Mouse (Mus musculus) CD4-positive naive resting alpha-beta T cell, adult 57 days (primary cell): ENCODE measurements around the gene Prr5. TPM values are rescaled to one million over a fixed set of nuclear protein-coding genes. Genes with fewer than 3 reads are reported as not detected.

Source experiments
- total RNA-seq: library from RNA; stranded (reverse); gene quantifications from one replicate; pipeline ENCODE4 v1.2.4, GENCODE M21; 2023

Gene Prr5
- 3.5 TPM for total RNA-seq

DNA sequence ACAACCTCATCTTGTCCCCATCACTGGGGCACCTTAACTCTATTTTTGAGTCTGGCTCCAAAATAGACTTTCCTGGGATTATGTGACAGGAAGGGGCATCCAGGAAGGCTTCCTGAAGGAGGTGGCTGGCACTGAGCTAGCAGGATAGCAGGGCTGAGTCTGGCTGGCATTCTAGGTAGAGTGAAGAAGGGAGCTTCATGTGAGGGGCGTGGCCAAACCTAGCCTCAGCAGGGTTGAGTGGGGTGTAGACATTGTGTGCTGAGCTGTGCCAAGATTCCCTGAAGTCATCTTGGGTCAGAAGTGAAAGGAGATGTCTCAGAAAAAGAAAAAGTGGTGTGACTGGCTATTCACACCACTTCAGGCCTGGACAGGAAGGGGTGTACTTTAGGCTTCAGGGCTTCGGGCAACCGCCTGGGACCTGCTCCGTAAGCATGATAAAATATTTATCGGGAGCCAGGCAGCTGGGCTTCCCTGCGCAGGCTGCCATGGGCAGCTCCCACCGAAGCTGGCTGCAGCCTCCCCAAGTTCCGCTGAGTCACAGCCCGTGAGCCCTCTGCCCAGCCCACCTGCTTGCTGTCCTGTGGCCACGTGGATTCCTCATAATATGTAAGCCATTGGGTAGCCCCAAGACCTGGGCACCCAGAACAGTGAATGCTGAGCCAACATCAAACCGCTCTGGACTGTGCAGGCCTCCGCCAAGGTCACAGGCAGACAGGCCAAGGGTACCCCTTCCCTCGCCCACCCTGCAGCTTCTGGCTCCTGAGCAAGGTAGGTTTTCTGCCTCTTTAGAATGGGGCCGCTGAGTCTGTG lies at the start of gene Prr5:
TSS of gene Prr5 (plus strand) at position 683 of the 810 bp plus-strand sequence.

DNA sequence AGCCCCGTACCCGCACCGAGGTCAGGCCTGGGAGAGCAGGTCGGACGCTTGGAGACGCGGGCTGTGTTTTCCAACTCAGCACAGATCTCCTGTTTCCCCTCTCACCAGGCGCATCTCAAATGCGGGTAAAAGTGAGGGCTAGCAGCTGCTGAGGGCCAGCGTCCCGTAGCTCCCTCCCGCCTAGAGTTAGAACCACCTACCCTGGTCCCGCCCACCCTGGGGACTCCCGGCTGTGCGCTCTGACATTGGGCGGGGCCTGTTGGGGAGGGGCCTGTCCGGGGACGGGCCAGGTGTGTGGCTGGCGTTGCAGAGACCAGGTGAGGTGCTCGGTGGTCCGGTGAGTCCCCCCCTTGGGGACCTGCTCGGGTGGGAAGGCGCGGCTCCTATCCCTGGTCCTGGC lies 50.4 kb downstream of the Prr5 start, which contains the start of gene Arhgap8:
TSS of gene Arhgap8 (plus strand) at position 262 of the 400 bp plus-strand sequence.

Other genes starting within 250 kb of the Prr5 start
- gene Shisal1, start 222.5 kb upstream of the Prr5 start, total RNA-seq, result not detected
- 6.0 TPM for gene Rtl6, start 111.8 kb upstream of the Prr5 start, total RNA-seq
- gene Arhgap8, start 50.4 kb downstream of the Prr5 start, total RNA-seq, result 0.50 TPM
- 5.4 TPM for gene Phf21b, start 186.4 kb downstream of the Prr5 start, total RNA-seq